14 mouse cellular contexts compared by ENCODE assay signal in the genomic region with DNA sequence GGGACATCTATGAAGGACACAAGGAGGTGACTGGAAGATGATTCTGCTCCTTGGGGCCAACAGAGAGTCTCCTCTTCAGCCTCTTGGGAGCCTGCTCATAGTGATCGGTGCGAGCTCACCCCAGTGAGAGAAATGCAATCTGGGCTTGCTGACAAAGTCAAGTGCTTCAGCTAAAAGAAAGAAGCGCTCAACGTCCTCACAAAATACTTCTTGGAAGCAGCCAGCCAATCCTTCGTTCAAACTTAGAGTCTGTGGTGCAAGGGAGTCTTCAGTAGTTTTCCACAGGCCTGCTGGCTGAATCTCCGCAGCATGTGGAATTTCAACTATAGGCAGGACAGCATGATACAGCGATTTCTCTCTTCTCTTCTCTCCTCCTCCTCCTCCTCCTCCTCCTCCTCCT.
"Had no signal": no experiment of that assay in that cellular context is flagged by ENCODE, and none has a peak within 500 bp of the region (broad histone marks: within the 10 kb centered on the region; RNA-seq: fewer than 3 reads in every experiment).

No protein-coding gene starts in this region.

- ATAC-seq: hindbrain, embryonic 16.5 days; inflammation-experienced regulatory T-cells, adult 6 months; intestine, embryonic 15.5 days; intestine, postnatal 0 days had no signal

- DNase-seq: gastrocnemius, postnatal 36 days; heart, adult 11 months; heart, adult 2 months; kidney, adult 18-20 months; kidney, adult 8-10 months; kidney, postnatal 10 days; kidney, postnatal 25 days; kidney, postnatal 4 days; liver; liver, embryonic 13.5 days had no signal
